Mouse (Mus musculus): Measurements from ENCODE around the gene Tmem117. TPM values are rescaled to one million over a fixed set of nuclear protein-coding genes. Genes with fewer than 3 reads are reported as not detected.

The Tmem117 gene
- 0.47 and 0.65 TPM in 2 replicates for polyA plus RNA-seq (2012; rRNA removed)

DNA sequence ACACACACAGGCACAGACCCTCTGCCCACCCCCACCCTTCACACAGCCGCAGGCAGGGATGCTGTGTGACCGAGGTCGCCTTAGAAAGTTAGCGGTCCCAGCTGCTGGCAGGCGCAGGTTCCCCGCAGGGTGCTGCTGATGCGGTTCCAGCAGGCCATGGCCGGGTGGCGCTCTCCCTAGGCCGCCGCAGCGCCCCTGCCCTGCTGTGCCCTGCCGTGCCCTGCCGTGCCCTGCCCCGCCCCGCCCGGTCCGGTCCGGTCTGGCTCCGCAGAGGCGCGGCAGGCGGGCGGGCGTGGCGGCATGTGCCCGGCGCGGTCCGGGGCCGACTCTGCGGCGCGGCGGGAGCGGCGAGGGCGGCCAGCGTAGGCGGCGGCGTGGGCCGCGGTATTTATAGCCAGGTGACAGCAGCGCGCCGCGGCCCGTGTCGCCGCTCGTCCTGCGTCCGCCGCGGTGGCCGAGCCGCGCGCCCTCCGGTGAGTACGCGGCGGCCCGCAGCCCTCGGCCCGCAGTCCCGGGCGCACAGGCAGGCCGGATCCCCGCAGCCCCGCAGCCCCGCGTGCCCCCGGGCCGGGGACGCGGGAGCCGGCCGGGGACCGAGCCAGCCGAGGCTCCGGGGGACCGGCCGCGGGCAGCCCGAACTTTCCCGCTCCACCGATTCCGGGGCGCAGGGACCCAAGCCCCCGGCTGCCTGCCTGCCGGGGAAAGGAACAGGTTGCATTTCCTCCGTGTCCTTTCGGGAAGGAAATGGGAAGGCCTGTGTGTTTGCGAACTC, at the start of gene Tmem117:
TSS of gene Tmem117 (plus strand) at position 403 of the 772 bp plus-strand sequence.
- Histone ChIP-seq H3K36me3 (ENCODE audit: control insufficient read depth, insufficient read depth, low read length) (no peaks in the 10 kb centered on the region), H3K4me3 (ENCODE audit: control insufficient read depth, low read depth, low read length) (peak within 1 kb of the TSS; percentile 21), H3K27me3 (ENCODE audit: control insufficient read depth, insufficient read depth, low read length) (peaks cover 2% of the 10 kb centered on the region; the same call in 1 of the 2 replicates), H3K27ac (ENCODE audit: control insufficient read depth, insufficient read depth, low read depth, low read length) (no peak within 1 kb of the TSS), H3K4me1 (ENCODE audit: control insufficient read depth, insufficient read depth, low read length) (peaks cover 2% of the 10 kb centered on the region; the same call in 1 of the 2 replicates)
- TF ChIP-seq CTCF (IDR thresholded peaks at IDR 0.05; ENCODE audit: control insufficient read depth, insufficient read depth, insufficient replicate concordance, low read depth, low read length) (no peak), POLR2A (IDR thresholded peaks at IDR 0.05; ENCODE audit: control insufficient read depth, low read depth, low read length) (no peak)

DNA sequence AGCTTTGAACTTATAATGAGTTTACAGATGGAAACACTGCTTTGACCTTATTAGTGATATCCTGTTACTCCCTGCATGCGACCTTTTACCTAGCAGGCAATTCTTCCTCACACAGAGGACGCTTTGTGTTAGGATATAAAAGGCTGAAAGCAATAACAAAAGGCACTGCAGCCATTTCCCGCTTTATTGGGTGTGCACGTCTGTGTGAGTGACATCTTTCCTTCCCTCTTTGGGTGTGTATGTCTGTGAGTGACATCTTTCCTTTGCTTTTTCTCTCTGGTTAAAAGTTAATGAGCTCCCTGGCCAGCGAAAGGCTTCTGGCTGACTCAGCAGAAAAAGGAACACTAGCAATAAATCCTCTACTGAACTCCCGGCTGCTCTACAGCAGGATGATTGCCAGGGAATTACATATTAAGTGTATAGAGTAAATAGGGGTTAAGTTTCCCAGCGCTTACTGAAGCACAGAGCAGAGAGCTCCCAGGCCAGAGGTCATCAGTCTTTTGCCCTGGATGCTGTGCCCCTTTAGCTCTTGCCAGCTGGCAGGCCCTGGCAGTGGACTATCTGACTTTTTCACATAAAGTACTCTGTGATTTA, 46.9 kb upstream of the Tmem117 start:
- Histone ChIP-seq H3K4me1 (ENCODE audit: control insufficient read depth, insufficient read depth, low read length) (no peaks in the 10 kb centered on the region), H3K27me3 (ENCODE audit: control insufficient read depth, insufficient read depth, low read length) (no peaks in the 10 kb centered on the region), H3K4me3 (ENCODE audit: control insufficient read depth, low read depth, low read length) (no peak overlapping the region), H3K27ac (ENCODE audit: control insufficient read depth, insufficient read depth, low read depth, low read length) (no peak overlapping the region), H3K36me3 (ENCODE audit: control insufficient read depth, insufficient read depth, low read length) (peaks cover 7% of the 10 kb centered on the region)
- no peak for TF ChIP-seq CTCF (IDR thresholded peaks at IDR 0.05; ENCODE audit: control insufficient read depth, insufficient read depth, insufficient replicate concordance, low read depth, low read length)
- no peak for TF ChIP-seq POLR2A (IDR thresholded peaks at IDR 0.05; ENCODE audit: control insufficient read depth, low read depth, low read length)

DNA sequence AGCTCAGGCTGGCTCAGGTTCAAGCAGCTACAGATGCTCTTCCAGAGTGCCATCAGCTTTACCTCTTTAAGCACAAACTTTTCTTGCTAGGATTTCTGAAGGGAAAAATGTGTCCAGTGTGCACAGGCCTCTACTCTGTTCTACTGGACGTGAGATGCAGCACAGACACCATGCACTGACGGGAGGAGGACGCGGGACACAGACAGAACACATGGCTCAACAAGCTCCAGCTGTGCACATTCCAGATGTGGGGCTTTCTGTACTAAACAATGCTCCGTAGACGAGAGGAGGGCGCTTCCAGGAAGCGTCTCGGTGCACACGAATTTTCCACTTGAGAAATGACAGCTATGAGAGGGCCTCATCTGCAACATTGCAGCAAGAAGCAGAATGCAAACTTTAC, 45.9 kb upstream of the Tmem117 start:
- H3K36me3 ChIP-seq (ENCODE audit: control insufficient read depth, insufficient read depth, low read length): peaks cover 7% of the 10 kb centered on the region
- TF ChIP-seq CTCF (IDR thresholded peaks at IDR 0.05; ENCODE audit: control insufficient read depth, insufficient read depth, insufficient replicate concordance, low read depth, low read length) (no peak), POLR2A (IDR thresholded peaks at IDR 0.05; ENCODE audit: control insufficient read depth, low read depth, low read length) (no peak)

DNA sequence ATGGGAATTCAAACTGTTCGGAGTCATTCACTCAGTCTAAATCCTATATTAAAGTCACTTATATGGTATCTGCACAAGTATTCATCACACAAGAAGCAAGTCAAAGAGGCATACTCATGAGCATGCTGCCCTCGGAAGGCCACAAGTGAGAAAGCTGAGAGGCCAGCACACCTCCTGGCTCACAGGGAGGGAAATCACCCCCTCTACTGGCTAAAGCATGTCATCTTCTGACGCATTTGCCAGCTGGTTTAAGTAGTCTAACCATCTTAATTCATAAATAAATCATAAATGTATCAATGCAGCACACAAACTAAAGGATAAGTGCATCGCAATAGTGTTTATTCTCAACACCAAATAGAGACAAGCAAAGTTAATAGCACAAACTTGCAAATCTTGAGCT, 44.3 kb upstream of the Tmem117 start:
- peaks cover 7% of the 10 kb centered on the region for H3K36me3 ChIP-seq (ENCODE audit: control insufficient read depth, insufficient read depth, low read length)
- no peak overlapping the region for H3K4me3 ChIP-seq (ENCODE audit: control insufficient read depth, low read depth, low read length)
- TF ChIP-seq CTCF (IDR thresholded peaks at IDR 0.05; ENCODE audit: control insufficient read depth, insufficient read depth, insufficient replicate concordance, low read depth, low read length) (no peak), POLR2A (IDR thresholded peaks at IDR 0.05; ENCODE audit: control insufficient read depth, low read depth, low read length) (no peak)
- H3K27me3 ChIP-seq (ENCODE audit: control insufficient read depth, insufficient read depth, low read length): no peaks in the 10 kb centered on the region
- no peak overlapping the region for H3K27ac ChIP-seq (ENCODE audit: control insufficient read depth, insufficient read depth, low read depth, low read length)
- no peaks in the 10 kb centered on the region for H3K4me1 ChIP-seq (ENCODE audit: control insufficient read depth, insufficient read depth, low read length)

More for the DNA sequence above, 45.9 kb upstream of the Tmem117 start:
- no peaks in the 10 kb centered on the region for H3K4me1 ChIP-seq (ENCODE audit: control insufficient read depth, insufficient read depth, low read length)
- H3K27me3 ChIP-seq (ENCODE audit: control insufficient read depth, insufficient read depth, low read length): no peaks in the 10 kb centered on the region
- no peak overlapping the region for H3K27ac ChIP-seq (ENCODE audit: control insufficient read depth, insufficient read depth, low read depth, low read length)
- no peak overlapping the region for H3K4me3 ChIP-seq (ENCODE audit: control insufficient read depth, low read depth, low read length)

DNA sequence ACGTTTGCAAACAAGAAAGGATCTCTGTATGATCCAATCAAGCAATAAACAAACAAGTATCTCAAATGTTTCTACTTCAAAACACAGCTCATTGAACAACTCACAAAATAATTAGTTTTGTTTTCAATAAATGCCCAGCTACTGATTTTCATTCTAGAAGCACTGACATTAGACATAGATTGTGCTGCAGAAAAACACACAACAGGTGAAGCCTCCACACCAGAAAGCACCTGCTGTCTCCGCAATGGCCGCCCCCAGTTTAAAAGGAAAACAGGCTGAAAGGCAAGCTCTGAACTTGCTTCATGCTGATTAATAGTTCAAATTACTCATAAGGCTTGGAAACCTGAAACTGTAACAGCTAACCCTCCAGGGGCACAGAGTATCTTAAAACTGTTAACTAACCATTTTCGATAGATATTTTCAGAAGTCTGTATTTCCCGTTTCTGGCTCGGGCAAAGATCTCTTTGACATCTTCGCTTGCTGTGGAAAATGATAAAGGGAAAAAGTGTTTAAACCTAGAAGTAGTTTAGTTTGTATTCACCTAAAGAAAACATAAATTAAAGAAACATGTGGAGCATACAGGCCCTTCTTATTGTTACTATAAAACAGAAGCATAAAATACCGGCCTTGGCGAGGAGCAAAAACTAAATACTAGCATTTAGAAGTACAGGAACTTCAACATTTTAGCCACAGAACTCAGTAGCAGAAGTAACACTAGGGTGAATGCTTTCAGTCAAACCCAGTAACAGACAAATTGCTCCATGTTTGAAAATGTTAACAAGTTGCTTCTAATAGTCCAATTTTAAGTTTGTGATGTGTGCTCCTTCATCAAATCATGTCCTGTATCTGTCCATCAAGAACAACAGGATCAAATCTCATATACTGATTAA, 41.0 kb upstream of the Tmem117 start:
- Histone ChIP-seq H3K36me3 (ENCODE audit: control insufficient read depth, insufficient read depth, low read length) (peaks cover 1% of the 10 kb centered on the region), H3K4me1 (ENCODE audit: control insufficient read depth, insufficient read depth, low read length) (no peaks in the 10 kb centered on the region), H3K27me3 (ENCODE audit: control insufficient read depth, insufficient read depth, low read length) (no peaks in the 10 kb centered on the region), H3K27ac (ENCODE audit: control insufficient read depth, insufficient read depth, low read depth, low read length) (no peak overlapping the region), H3K4me3 (ENCODE audit: control insufficient read depth, low read depth, low read length) (no peak overlapping the region)
- no peak for TF ChIP-seq CTCF (IDR thresholded peaks at IDR 0.05; ENCODE audit: control insufficient read depth, insufficient read depth, insufficient replicate concordance, low read depth, low read length)
- no peak for TF ChIP-seq POLR2A (IDR thresholded peaks at IDR 0.05; ENCODE audit: control insufficient read depth, low read depth, low read length)

DNA sequence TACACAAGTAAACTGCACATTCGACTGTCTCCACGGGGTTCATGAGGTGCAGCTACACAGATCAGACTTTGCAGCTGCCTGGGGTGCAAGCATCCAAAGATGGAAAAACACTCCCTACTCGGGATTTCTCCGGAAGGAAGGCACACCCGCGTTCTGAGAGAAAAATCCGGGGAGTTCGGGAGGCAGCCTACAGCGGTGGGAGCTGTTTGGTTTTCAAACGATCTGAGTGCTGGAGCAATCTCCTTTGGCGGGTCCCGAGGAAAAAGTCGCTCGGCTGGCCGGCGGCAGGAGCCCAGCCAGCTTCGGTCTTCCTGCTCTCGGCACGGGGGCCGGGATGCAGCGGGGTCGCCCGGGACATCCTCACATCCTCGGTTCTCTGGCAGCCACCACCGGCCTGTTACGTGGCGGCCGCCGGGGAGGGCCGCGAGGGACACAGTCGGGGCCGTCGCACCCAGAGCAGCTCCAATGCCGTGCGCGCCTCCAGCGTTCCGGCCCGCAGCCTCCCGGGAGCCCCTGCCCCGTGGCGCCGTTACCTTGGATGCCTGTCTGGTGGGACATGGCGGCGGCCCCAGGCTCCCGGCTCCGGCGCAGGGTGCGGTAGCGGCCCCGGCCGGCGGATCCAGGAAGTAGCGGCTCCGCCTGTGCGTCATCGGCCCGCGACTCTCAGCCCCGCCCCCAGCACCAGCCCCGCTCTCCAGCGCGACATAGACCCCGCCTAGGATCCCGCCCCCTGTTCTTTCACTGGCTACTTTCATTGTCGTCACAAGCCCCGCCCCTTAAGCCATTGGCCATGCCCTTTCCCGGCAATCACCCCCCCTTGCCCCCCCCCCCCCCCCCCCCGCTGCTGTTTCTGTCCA, 39.6 kb upstream of the Tmem117 start, which contains the start of gene Twf1:
TSS of gene Twf1 (minus strand) at position 671 of the 857 bp plus-strand sequence.
- Histone ChIP-seq H3K4me3 (ENCODE audit: control insufficient read depth, low read depth, low read length) (peak within 1 kb of the TSS; percentile 96), H3K4me1 (ENCODE audit: control insufficient read depth, insufficient read depth, low read length) (no peaks in the 10 kb centered on the region), H3K27me3 (ENCODE audit: control insufficient read depth, insufficient read depth, low read length) (no peaks in the 10 kb centered on the region), H3K27ac (ENCODE audit: control insufficient read depth, insufficient read depth, low read depth, low read length) (peak within 1 kb of the TSS; percentile 71), H3K36me3 (ENCODE audit: control insufficient read depth, insufficient read depth, low read length) (peaks cover 1% of the 10 kb centered on the region)
- TF ChIP-seq CTCF (IDR thresholded peaks at IDR 0.05; ENCODE audit: control insufficient read depth, insufficient read depth, insufficient replicate concordance, low read depth, low read length): no peak
- peak; percentile 62; the same call in 1 of the 2 replicates for TF ChIP-seq POLR2A (IDR thresholded peaks at IDR 0.05; ENCODE audit: control insufficient read depth, low read depth, low read length)

Data from testis, adult 2 months (tissue).